Mouse (Mus musculus): Measurements from ENCODE around the gene Nqo1. TPM values are rescaled to one million over a fixed set of nuclear protein-coding genes. Genes with fewer than 3 reads are reported as not detected.

Gene Nqo1
- polyA plus RNA-seq, 1 experiment from 2014 or later: 30.6 TPM

DNA sequence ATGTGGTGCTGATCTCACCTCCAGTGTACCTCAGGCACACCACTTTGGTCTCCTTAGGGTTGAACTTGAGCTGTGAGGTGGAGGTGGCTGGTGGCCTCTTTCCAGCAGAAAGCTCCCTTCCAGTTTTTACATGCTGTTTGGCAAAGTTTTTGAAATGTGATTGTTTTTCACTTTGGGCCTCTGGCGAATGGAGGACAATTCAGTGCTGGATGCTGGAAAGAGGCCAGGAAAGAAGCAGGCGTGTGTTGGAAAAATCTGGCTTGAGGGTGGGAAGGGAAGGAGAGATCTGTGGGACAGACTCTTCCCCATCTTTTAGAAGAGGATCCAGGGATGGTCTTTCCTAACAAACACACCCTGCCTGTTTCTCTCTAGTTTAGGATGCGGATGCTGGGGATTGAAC is 41.6 kb upstream of the Nqo1 start:
- Histone ChIP-seq H3K27ac (ENCODE audit: low read depth, low read length) (no peak overlapping the region; the same call in 1 of the 2 replicates), H3K4me2 (replicated peaks; ENCODE audit: low read depth) (no peak overlapping the region), H3K9ac (ENCODE audit: low read depth, low read length) (no peak overlapping the region), H3K36me3 (ENCODE audit: control insufficient read depth, insufficient read depth) (no peaks in the 10 kb centered on the region), H3K4me1 (replicated peaks; ENCODE audit: control insufficient read depth, insufficient read depth, low read length) (no peaks in the 10 kb centered on the region), H3K27me3 (replicated peaks; ENCODE audit: control insufficient read depth, insufficient read depth, low read length) (no peaks in the 10 kb centered on the region), H3K9me3 (ENCODE audit: control insufficient read depth) (no peaks in the 10 kb centered on the region), H3K4me3 (ENCODE audit: low read depth, low read length) (no peak overlapping the region)
- WGBS: 73% methylated on average over 3 of the region's 3 CpGs
- no peak for TF ChIP-seq CTCF (IDR thresholded peaks at IDR 0.05; ENCODE audit: low read depth)
- ATAC-seq: no peak

DNA sequence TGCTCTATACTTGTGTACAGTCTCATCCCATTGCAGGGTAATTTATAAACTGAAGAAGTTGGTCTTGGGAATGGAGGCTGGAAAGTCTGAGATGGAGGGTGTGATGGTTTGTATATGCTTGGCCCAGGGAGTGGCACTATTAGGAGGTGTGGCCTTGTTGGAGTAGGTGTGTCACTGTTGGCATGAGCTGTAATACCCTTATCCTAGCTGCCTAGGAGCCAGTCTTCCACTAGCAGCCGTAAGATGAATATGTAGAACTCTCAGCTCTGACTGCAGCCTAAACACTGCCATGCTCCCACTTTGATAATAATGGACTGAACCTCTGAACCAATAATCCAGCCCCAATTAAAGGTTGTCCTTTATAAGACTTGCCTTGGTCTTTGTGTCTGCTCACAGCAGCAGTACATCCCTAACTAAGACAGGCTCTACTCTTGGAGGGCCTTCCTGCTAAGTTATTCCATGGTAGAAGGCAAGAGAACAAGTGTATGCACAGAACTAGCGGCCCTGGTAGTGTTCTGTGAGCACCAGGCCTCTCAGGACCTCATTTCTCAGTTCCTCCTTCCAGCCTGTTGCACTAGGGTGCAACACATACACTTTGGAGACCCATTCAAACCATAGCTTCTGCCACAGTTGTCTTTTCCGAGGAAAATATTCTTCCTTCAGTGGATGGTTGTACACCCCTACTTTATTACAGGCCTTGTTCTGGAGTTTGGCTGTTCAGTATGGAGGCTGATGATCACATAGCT is 37.0 kb upstream of the Nqo1 start:
- ATAC-seq: no peak
- no peak overlapping the region for H3K4me2 ChIP-seq (replicated peaks; ENCODE audit: low read depth)
- no peaks in the 10 kb centered on the region for H3K9me3 ChIP-seq (ENCODE audit: control insufficient read depth)
- H3K4me3 ChIP-seq (ENCODE audit: low read depth, low read length): no peak overlapping the region
- H3K27ac ChIP-seq (ENCODE audit: low read depth, low read length): no peak overlapping the region
- no peak overlapping the region for H3K9ac ChIP-seq (ENCODE audit: low read depth, low read length)
- 72% methylated on average over 3 of the region's 3 CpGs for WGBS
- H3K27me3 ChIP-seq (replicated peaks; ENCODE audit: control insufficient read depth, insufficient read depth, low read length): no peaks in the 10 kb centered on the region
- no peak for TF ChIP-seq CTCF (IDR thresholded peaks at IDR 0.05; ENCODE audit: low read depth)
- H3K4me1 ChIP-seq (replicated peaks; ENCODE audit: control insufficient read depth, insufficient read depth, low read length): 0 out of 2 replicates have a peak, but pooled peaks cover 7% of the 10 kb centered on the region
- no peaks in the 10 kb centered on the region for H3K36me3 ChIP-seq (ENCODE audit: control insufficient read depth, insufficient read depth)

DNA sequence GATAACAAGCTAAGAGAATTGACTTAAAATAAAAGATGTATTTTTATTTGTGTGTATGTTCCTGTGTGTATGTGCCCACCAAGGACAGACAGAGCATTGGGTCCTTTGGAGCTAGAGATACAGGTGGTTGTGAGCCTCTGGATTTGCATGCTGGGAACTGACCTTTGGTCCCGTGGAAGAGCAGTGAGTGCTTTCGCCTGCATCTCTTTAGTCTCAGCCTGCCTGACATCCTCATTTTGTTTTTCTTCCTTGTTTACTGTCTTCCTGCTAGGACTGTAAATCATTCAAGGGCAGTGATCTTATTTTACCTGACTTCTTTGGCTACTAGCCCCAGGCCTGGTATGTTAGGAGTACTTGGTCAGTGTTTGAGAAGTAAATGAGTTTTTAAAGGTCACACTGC is 34.7 kb upstream of the Nqo1 start:
- 0 out of 2 replicates have a peak, but pooled peaks cover 7% of the 10 kb centered on the region for H3K4me1 ChIP-seq (replicated peaks; ENCODE audit: control insufficient read depth, insufficient read depth, low read length)
- 0 out of 2 replicates have a peak, but pooled peaks have one; percentile 36 for ATAC-seq
- peak overlapping the region; percentile 69; the same call in 1 of the 2 replicates for H3K4me2 ChIP-seq (replicated peaks; ENCODE audit: low read depth)
- no peaks in the 10 kb centered on the region for H3K9me3 ChIP-seq (ENCODE audit: control insufficient read depth)
- WGBS: 35% methylated on average over 2 of the region's 2 CpGs
- no peak overlapping the region for H3K4me3 ChIP-seq (ENCODE audit: low read depth, low read length)
- H3K36me3 ChIP-seq (ENCODE audit: control insufficient read depth, insufficient read depth): no peaks in the 10 kb centered on the region
- no peak for TF ChIP-seq CTCF (IDR thresholded peaks at IDR 0.05; ENCODE audit: low read depth)
- 0 out of 2 replicates have a peak overlapping the region, but pooled peaks have one; percentile 6 for H3K27ac ChIP-seq (ENCODE audit: low read depth, low read length)
- no peak overlapping the region for H3K9ac ChIP-seq (ENCODE audit: low read depth, low read length)
- H3K27me3 ChIP-seq (replicated peaks; ENCODE audit: control insufficient read depth, insufficient read depth, low read length): no peaks in the 10 kb centered on the region

DNA sequence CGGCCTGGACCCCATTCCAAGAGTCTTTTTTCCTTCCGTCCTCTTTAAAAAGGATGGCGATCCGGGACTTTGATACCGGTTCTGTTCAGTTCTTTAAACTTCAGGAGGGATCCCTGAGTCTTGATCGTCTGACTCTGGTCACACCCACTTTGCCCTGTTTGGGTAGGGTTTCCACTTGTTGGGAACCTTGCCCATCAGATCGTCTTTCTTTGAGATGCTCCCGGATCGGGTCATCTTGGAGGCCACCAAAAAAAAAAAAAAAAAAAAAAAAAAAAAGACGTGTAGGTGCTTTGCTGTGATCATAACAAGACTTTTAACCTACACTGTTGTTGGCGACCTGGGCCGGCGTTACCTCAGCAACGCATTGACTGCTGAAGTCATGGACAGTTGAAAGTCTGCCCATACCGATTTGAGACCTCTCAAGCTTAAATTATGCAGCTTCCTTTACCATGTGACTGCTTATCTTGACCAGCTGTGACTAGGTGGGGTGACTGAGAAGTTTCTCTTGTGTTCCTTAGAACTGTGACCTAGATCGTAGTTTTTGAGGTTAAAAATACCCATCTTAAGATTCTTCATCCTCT is 33.9 kb upstream of the Nqo1 start:
- no peaks in the 10 kb centered on the region for H3K27me3 ChIP-seq (replicated peaks; ENCODE audit: control insufficient read depth, insufficient read depth, low read length)
- H3K4me2 ChIP-seq (replicated peaks; ENCODE audit: low read depth): peak overlapping the region; percentile 69
- 2% methylated on average over 16 of the region's 16 CpGs for WGBS
- H3K27ac ChIP-seq (ENCODE audit: low read depth, low read length): peak overlapping the region; percentile 99
- peak overlapping the region; percentile 90 for H3K4me3 ChIP-seq (ENCODE audit: low read depth, low read length)
- H3K4me1 ChIP-seq (replicated peaks; ENCODE audit: control insufficient read depth, insufficient read depth, low read length): 0 out of 2 replicates have a peak, but pooled peaks cover 7% of the 10 kb centered on the region
- H3K36me3 ChIP-seq (ENCODE audit: control insufficient read depth, insufficient read depth): no peaks in the 10 kb centered on the region
- peak; percentile 39 for ATAC-seq
- H3K9ac ChIP-seq (ENCODE audit: low read depth, low read length): peak overlapping the region; percentile 91
- TF ChIP-seq CTCF (IDR thresholded peaks at IDR 0.05; ENCODE audit: low read depth): no peak
- no peaks in the 10 kb centered on the region for H3K9me3 ChIP-seq (ENCODE audit: control insufficient read depth)

DNA sequence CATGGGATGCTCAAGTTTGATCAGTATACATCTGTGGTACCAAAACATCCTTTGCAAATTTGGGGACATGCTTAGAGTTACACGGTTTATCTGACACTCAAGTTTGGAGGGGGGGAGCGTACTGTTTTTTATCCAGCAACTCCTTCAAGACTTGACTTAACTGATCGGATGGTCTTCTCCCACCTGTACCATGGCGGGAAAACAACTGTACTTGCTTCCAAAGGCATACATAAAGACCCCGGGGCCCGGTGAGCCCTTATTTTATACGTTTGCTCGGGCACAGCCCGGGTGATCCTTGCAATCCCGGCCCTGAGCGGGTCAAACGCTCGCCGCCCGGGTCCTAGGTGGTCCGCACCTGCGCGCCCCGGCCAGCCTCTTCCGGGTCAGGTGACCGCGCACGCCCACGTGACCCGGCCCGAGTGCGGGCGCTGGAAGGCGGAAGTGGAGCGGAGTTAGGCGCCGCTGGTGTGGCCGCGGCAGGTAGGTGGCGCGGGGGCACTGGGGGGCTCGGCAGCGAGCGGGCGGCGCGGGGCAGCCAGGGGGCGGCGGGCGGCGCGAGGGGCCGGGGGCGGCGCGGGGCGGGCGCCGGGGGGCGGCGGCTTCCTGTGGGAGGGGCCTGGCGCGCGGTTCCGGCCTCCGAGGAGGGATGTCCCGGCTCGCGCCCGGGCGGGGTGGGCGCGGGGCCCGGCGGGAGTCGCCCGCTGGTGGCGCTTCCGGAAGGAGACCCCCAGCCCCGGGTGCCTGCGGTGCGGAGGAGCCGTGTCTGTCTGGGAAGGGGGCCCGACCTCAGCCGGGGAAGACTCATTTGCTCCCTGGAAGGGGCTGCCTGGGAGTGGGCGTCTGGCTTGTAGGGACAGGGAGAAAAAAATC is 33.2 kb upstream of the Nqo1 start, which contains the start of gene Wwp2:
Wwp2 (plus strand) TSS at position 404 of the 870 bp plus-strand sequence.
- Histone ChIP-seq H3K4me1 (replicated peaks; ENCODE audit: control insufficient read depth, insufficient read depth, low read length) (0 out of 2 replicates have a peak, but pooled peaks cover 7% of the 10 kb centered on the region), H3K27me3 (replicated peaks; ENCODE audit: control insufficient read depth, insufficient read depth, low read length) (no peaks in the 10 kb centered on the region), H3K36me3 (ENCODE audit: control insufficient read depth, insufficient read depth) (no peaks in the 10 kb centered on the region), H3K9ac (ENCODE audit: low read depth, low read length) (peak within 1 kb of the TSS; percentile 91), H3K9me3 (ENCODE audit: control insufficient read depth) (no peaks in the 10 kb centered on the region), H3K4me3 (ENCODE audit: low read depth, low read length) (peak within 1 kb of the TSS; percentile 90), H3K27ac (ENCODE audit: low read depth, low read length) (peak within 1 kb of the TSS; percentile 99), H3K4me2 (replicated peaks; ENCODE audit: low read depth) (peak within 1 kb of the TSS; percentile 69)
- peak; percentile 36; the same call in 1 of the 2 replicates for TF ChIP-seq CTCF (IDR thresholded peaks at IDR 0.05; ENCODE audit: low read depth)
- under 1% methylated on average over 63 of the region's 81 CpGs for WGBS
- peak; percentile 77 for ATAC-seq

Data from intestine, postnatal 0 days (tissue).